17 mouse cellular contexts compared by ENCODE assay signal in the genomic region with DNA sequence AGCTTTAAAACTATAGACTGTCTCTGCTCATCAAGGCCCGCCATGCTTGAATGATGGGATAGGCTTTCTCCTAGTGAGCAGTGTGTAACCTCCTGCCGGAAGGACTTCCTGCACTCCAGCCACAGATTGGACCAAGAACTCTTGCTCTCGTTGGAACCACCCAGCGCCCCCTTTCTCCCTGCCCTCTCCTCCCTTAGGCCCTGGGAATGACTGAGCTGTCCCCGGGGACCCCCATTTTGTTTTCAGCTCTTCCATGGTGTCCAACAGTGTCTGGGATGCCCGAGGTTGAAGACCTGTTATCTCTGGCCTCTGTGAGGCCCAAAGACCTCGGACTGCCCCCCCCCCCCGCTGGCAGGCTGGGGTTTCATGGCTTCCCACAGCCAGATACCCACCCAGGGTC. TPM values are rescaled to one million over a fixed set of nuclear protein-coding genes. Genes with fewer than 3 reads are reported as not detected.
A peak's percentile ranks its signal among the peaks of the same experiment; 100 is the strongest.
DNase-seq lines count a peak whose midpoint lies in the region; ATAC-seq lines count a peak whose summit lies in the region.
"Had no signal": no experiment of that assay in that cellular context is flagged by ENCODE, and none has a peak within 500 bp of the region (broad histone marks: within the 10 kb centered on the region; RNA-seq: fewer than 3 reads in every experiment).

No protein-coding gene starts in this region.

- H3K27me3 ChIP-seq in heart, embryonic 11.5 days (ENCODE audit: control insufficient read depth, insufficient read depth, low read length), result no peaks in the 10 kb centered on the region
- H3K27me3 ChIP-seq: Patski had no signal

- H3K36me3 ChIP-seq in heart, embryonic 11.5 days (ENCODE audit: control insufficient read depth, insufficient read depth, low read length), result no peaks in the 10 kb centered on the region
- H3K36me3 ChIP-seq: G1E had no signal

- no peaks in the 10 kb centered on the region for H3K9me3 ChIP-seq in heart, embryonic 11.5 days (replicated peaks; ENCODE audit: control insufficient read depth, low read length)
- H3K9me3 ChIP-seq: G1E had no signal

- 71% methylated on average over 8 of the region's 8 CpGs for WGBS in heart, embryonic 11.5 days (ENCODE audit: insufficient replicate concordance)

- no peak overlapping the region for H3K4me3 ChIP-seq in heart, embryonic 11.5 days (ENCODE audit: low read depth, low read length)

- H3K4me1 ChIP-seq in heart, embryonic 11.5 days (ENCODE audit: control insufficient read depth, insufficient read depth, low read length), result no peaks in the 10 kb centered on the region

- peak; percentile 91 for DNase-seq in heart, adult 11 months
- DNase-seq: adrenal gland, adult 2 months; adrenal gland, adult 8-10 months; adrenal gland, postnatal 10 days; adrenal gland, postnatal 14 days; adrenal gland, postnatal 25 days; adrenal gland, postnatal 36 days; B cell, adult 2 months; cerebellum, adult 11 months; cerebellum, adult 11-12 months; cerebellum, adult 18-20 months; cerebellum, adult 2 months had no signal

- H3K27ac ChIP-seq in heart, embryonic 11.5 days (ENCODE audit: low read depth, low read length), result no peak overlapping the region

- no peak overlapping the region for H3K9ac ChIP-seq in heart, embryonic 11.5 days (ENCODE audit: low read depth, low read length)

- no peak for ATAC-seq in heart, embryonic 11.5 days (replicated peaks; ENCODE audit: insufficient number of reproducible peaks, low FRiP score, low TSS enrichment)
- ATAC-seq: activated CD4-positive, CD25-positive, alpha-beta regulatory T cell, adult 4 months; CD4-positive, CD25-positive, alpha-beta regulatory T cell, adult 4 months; Patski had no signal

- H3K4me2 ChIP-seq in heart, embryonic 11.5 days, result no peak overlapping the region

RNA-seq across cellular contexts. Expression of a gene that starts 26.6 kb away (rescaled TPM):
- 0.56 and 1.4 TPM in 2 replicates for polyA plus RNA-seq in heart, embryonic 11.5 days (2014; fragmentation: Nextera tagmentation; extraction: Ambion mirVana)
- polyA plus RNA-seq: activated CD4-positive, CD25-positive, alpha-beta regulatory T cell, adult 4 months; CD4-positive, CD25-positive, alpha-beta regulatory T cell, adult 4 months; G1E had no signal
